Mouse (Mus musculus): ENCODE results near the gene Prkag2.

DNA sequence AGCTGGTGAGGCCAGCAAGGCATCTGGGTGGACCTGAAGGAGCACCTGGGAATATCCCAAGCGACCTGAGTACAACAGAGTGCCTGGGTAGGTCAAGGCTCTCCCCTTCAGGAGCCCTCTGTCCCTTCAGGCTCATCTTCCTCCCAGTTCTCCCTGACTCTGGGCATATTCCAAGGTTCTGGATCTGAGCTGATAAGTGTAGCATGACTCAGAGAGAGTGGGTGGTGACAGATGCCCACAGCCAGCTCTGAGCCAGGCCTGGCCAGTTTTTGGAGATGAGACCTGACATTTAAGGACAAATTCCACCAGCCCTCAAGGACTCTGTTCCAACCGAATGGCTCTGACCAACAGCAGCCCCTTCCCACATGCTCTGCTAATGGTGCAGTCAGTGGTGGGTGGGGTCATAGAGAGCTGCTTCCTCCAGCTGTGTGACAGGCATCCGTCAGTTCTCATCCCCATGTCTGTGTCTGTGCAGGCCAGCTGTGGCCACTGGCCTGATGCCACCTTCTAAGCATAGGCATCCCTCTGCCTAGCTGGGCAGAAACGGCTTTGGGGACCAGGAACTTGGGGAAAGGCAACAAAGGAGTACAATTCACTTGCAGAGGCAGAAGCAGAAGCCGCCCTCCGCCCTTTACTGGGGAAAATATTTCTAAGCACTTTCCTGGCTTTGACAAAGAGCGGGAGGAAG is 46.3 kb downstream of the Prkag2 start:
- TF ChIP-seq CTCF (IDR thresholded peaks at IDR 0.05; ENCODE audit: low read depth) = no peak
- TF ChIP-seq EP300 (IDR thresholded peaks at IDR 0.05; ENCODE audit: low read depth) = no peak
